14 mouse cellular contexts compared by ENCODE assay signal in the genomic region with DNA sequence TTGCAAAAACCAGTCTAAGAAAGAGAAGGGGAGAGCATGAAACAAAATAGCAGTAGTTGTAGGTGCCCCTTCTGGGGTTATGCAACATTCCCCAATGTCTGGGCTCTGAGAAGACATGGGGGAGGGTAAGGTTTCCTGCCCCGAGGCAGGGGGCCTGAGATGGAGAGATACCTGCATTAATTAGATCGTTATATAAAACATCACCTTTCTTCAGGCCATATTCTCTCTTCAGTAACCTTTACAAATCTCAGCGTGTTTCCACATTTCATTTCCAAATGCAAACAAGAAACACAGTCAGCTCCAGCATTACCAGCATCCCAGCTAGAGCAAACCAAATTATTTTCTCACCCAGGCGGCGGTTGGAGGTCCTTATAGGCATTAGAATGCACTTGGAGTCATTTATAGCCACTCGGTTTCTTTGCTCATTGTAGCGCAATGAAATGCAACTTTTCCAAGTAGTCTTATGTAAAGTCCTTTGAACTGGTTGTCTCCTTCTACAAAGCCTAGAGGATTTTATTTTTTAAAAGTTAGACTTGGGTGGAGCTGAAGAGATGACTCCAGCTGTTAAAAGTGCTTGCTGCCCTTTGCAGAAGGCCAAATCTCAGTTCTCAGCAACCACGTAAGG.
DNase-seq lines count a peak whose midpoint lies in the region; ATAC-seq and TF ChIP-seq lines count a peak whose summit lies in the region.
"Had no signal": no experiment of that assay in that cellular context is flagged by ENCODE, and none has a peak within 500 bp of the region (broad histone marks: within the 10 kb centered on the region; RNA-seq: fewer than 3 reads in every experiment).

No protein-coding gene starts in this region.

- H3K4me2 ChIP-seq in midbrain, embryonic 11.5 days = no peak overlapping the region
- no peak overlapping the region for H3K4me2 ChIP-seq in midbrain, embryonic 13.5 days (replicated peaks)
- H3K4me2 ChIP-seq in heart, postnatal 0 days (ENCODE audit: low read depth, low read length) = no peak overlapping the region
- H3K4me2 ChIP-seq: embryonic facial prominence, embryonic 12.5 days had no signal

- WGBS in midbrain, embryonic 11.5 days = 29% methylated on average over 8 of the region's 8 CpGs
- WGBS in midbrain, embryonic 13.5 days = 24% methylated on average over 8 of the region's 8 CpGs
- WGBS in heart, postnatal 0 days = 53% methylated on average over 8 of the region's 8 CpGs

- ATAC-seq in midbrain, embryonic 11.5 days (ENCODE audit: low FRiP score) = no peak
- no peak for ATAC-seq in midbrain, embryonic 13.5 days
- ATAC-seq in heart, postnatal 0 days (ENCODE audit: insufficient read depth, low read depth) = no peak
- ATAC-seq: forebrain, embryonic 16.5 days had no signal

- H3K27me3 ChIP-seq in midbrain, embryonic 11.5 days (ENCODE audit: control insufficient read depth, insufficient read depth, low read length) = peaks cover under 1% of the 10 kb centered on the region; the same call in 1 of the 2 replicates
- H3K27me3 ChIP-seq in midbrain, embryonic 13.5 days = no peaks in the 10 kb centered on the region; the same call in 1 of the 2 replicates
- H3K27me3 ChIP-seq in heart, postnatal 0 days (ENCODE audit: control insufficient read depth, insufficient read depth, low read length) = no peaks in the 10 kb centered on the region
- H3K27me3 ChIP-seq: embryonic facial prominence, embryonic 12.5 days had no signal

- peaks cover 22% of the 10 kb centered on the region for H3K4me1 ChIP-seq in midbrain, embryonic 11.5 days (ENCODE audit: control insufficient read depth, insufficient read depth, low read length)
- H3K4me1 ChIP-seq in midbrain, embryonic 13.5 days (replicated peaks) = peaks cover 35% of the 10 kb centered on the region
- H3K4me1 ChIP-seq in heart, postnatal 0 days (ENCODE audit: control insufficient read depth, insufficient read depth) = no peaks in the 10 kb centered on the region

- TF ChIP-seq EP300 in heart, postnatal 0 days (IDR thresholded peaks at IDR 0.05; ENCODE audit: low read depth) = no peak

- H3K9ac ChIP-seq in midbrain, embryonic 11.5 days (ENCODE audit: low read length) = no peak overlapping the region
- H3K9ac ChIP-seq in midbrain, embryonic 13.5 days (replicated peaks) = no peak overlapping the region
- H3K9ac ChIP-seq in heart, postnatal 0 days (replicated peaks; ENCODE audit: low read depth, low read length) = no peak overlapping the region
- H3K9ac ChIP-seq: embryonic facial prominence, embryonic 12.5 days; liver, embryonic 14.5 days had no signal

- peak overlapping the region; percentile 62 for H3K27ac ChIP-seq in gastrocnemius, adult 2 months
- H3K27ac ChIP-seq in midbrain, embryonic 11.5 days (ENCODE audit: low read depth, low read length) = no peak overlapping the region
- H3K27ac ChIP-seq in midbrain, embryonic 13.5 days = no peak overlapping the region
- H3K27ac ChIP-seq in heart, postnatal 0 days (ENCODE audit: low read depth) = peak overlapping the region; percentile 8; the same call in 1 of the 2 replicates
- H3K27ac ChIP-seq: embryonic facial prominence, embryonic 12.5 days; liver, embryonic 14.5 days had no signal

- no peak for DNase-seq in gastrocnemius, adult 2 months
- no peak for DNase-seq in gastrocnemius, postnatal 25 days
- peak; percentile 81 for DNase-seq in midbrain, embryonic 11.5 days (ENCODE audit: low spot score, missing footprints)
- no peak for DNase-seq in heart, postnatal 0 days (ENCODE audit: low spot score)
- DNase-seq in spleen, postnatal 14 days (ENCODE audit: low spot score in 2 of 2) = no peak
- DNase-seq in thymus, postnatal 14 days = no peak
- DNase-seq in frontal cortex, postnatal 10 days (ENCODE audit: low spot score in 2 of 2) = no peak
- DNase-seq: B cell, adult 2 months; cerebellum, postnatal 14 days; right cerebral cortex, adult 18-20 months had no signal

- no peaks in the 10 kb centered on the region for H3K9me3 ChIP-seq in midbrain, embryonic 11.5 days (ENCODE audit: control insufficient read depth, low read length)
- H3K9me3 ChIP-seq in midbrain, embryonic 13.5 days = no peaks in the 10 kb centered on the region
- no peaks in the 10 kb centered on the region for H3K9me3 ChIP-seq in heart, postnatal 0 days (replicated peaks; ENCODE audit: control insufficient read depth, low read length)
- H3K9me3 ChIP-seq: embryonic facial prominence, embryonic 12.5 days had no signal

- intact Hi-C loops in gastrocnemius, adult 2 months (cut with DNase I) = no loop called here

- no peak for TF ChIP-seq CTCF in gastrocnemius, adult 2 months (IDR thresholded peaks at IDR 0.05)
- TF ChIP-seq CTCF in heart, postnatal 0 days (IDR thresholded peaks at IDR 0.05; ENCODE audit: low read depth) = no peak

- no peak overlapping the region for H3K4me3 ChIP-seq in gastrocnemius, adult 2 months
- no peak overlapping the region for H3K4me3 ChIP-seq in midbrain, embryonic 11.5 days (ENCODE audit: low read depth, low read length)
- H3K4me3 ChIP-seq in midbrain, embryonic 13.5 days (replicated peaks) = no peak overlapping the region
- no peak overlapping the region for H3K4me3 ChIP-seq in heart, postnatal 0 days (ENCODE audit: low read depth, low read length)
- H3K4me3 ChIP-seq: embryonic facial prominence, embryonic 12.5 days had no signal

- no peaks in the 10 kb centered on the region for H3K36me3 ChIP-seq in midbrain, embryonic 11.5 days (ENCODE audit: control insufficient read depth, insufficient read depth, low read length)
- no peaks in the 10 kb centered on the region for H3K36me3 ChIP-seq in midbrain, embryonic 13.5 days
- no peaks in the 10 kb centered on the region for H3K36me3 ChIP-seq in heart, postnatal 0 days (replicated peaks; ENCODE audit: control insufficient read depth, insufficient read depth, low read length)
- H3K36me3 ChIP-seq: embryonic facial prominence, embryonic 12.5 days had no signal

Comparison
In these comparisons a context has a peak if more than half of its experiments do, and no peak if none do; other contexts are left out.
1. H3K27ac ChIP-seq: peak in gastrocnemius, adult 2 months (single experiment) and heart, postnatal 0 days (single experiment); none in midbrain, embryonic 11.5 days (single experiment) and midbrain, embryonic 13.5 days (single experiment).